Mouse (Mus musculus): ENCODE measurements at regions not wholly inside any gene's neighbourhood (a gene's known extent, or its start where the extent isn't known, plus 50 kb on each side); places are given as distances from the start of the nearest gene placed in this dataset.

DNA sequence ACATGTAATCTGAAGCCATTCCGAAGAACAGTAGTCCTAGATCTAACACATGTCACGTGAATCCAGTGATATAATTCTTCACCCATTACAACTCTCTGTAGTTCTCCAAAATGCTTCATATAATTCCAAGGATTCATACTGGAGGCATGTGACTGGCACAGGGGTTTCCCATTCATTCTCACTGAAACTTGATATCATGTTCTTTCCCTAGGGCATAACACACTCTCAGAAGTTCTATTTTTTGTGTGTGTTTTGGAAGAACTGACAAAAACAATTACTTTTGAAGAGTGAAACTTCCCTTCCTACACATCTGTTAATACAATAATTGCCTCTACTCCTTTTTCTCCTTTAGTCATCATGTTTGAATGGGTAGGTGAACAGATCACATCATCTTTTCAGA, 150.0 kb upstream of the Agr3 start:
- DNase-seq (ENCODE audit: low spot score) (no peak), ATAC-seq (ENCODE audit: insufficient read depth, low read depth) (no peak)
- H3K9ac ChIP-seq (replicated peaks; ENCODE audit: low read depth, low read length), result no peak overlapping the region
- H3K4me2 ChIP-seq (ENCODE audit: low read depth, low read length), result no peak overlapping the region
- H3K27me3 ChIP-seq (ENCODE audit: control insufficient read depth, insufficient read depth, low read length), result no peaks in the 10 kb centered on the region
- H3K4me3 ChIP-seq (ENCODE audit: low read depth, low read length), result no peak overlapping the region
- no peaks in the 10 kb centered on the region for H3K9me3 ChIP-seq (replicated peaks; ENCODE audit: control insufficient read depth, low read length)
- no peak overlapping the region for H3K27ac ChIP-seq (ENCODE audit: low read depth)
- H3K4me1 ChIP-seq (ENCODE audit: control insufficient read depth, insufficient read depth), result peaks cover 8% of the 10 kb centered on the region
- WGBS, result 73% methylated on average over 2 of the region's 2 CpGs
- H3K36me3 ChIP-seq (replicated peaks; ENCODE audit: control insufficient read depth, insufficient read depth, low read length), result no peaks in the 10 kb centered on the region
- no peak for TF ChIP-seq EP300 (IDR thresholded peaks at IDR 0.05; ENCODE audit: low read depth)
- no peak for TF ChIP-seq CTCF (IDR thresholded peaks at IDR 0.05; ENCODE audit: low read depth)

DNA sequence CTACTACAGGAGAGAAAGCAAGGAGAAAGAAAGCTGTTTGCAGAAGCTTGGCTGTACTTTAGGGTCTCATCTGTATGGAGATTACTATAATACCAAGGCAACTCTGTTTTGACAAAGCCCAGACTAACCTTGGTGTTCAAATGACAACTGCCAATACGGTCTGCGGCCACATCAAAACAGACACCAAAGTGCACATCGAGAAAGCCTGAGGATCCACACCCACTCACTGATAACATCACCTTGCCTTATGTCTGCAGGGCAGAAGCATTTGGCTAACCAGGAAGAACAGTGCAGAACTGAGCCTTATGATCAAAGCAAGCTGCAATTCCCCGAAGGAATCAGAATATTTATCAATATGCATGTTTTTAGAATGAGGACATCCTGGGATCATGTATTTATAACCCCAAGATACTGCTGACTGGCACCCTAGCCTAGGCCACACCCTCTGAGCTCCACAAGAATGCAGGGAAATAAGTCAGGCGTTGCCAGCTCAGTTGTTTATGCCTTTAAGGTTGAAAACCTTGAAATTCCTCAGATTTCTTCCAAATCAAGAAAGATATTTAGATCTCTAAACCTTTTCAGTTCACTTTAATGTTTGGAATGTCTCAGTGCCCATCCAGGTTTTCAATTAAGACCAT, 154.9 kb upstream of the Agr3 start:
- Histone ChIP-seq H3K27ac (ENCODE audit: low read depth) (no peak overlapping the region), H3K9me3 (replicated peaks; ENCODE audit: control insufficient read depth, low read length) (no peaks in the 10 kb centered on the region), H3K4me1 (ENCODE audit: control insufficient read depth, insufficient read depth) (peaks cover 10% of the 10 kb centered on the region), H3K4me3 (ENCODE audit: low read depth, low read length) (no peak overlapping the region), H3K9ac (replicated peaks; ENCODE audit: low read depth, low read length) (no peak overlapping the region), H3K4me2 (ENCODE audit: low read depth, low read length) (no peak overlapping the region), H3K36me3 (replicated peaks; ENCODE audit: control insufficient read depth, insufficient read depth, low read length) (no peaks in the 10 kb centered on the region), H3K27me3 (ENCODE audit: control insufficient read depth, insufficient read depth, low read length) (no peaks in the 10 kb centered on the region)
- ATAC-seq (ENCODE audit: insufficient read depth, low read depth) (no peak), DNase-seq (ENCODE audit: low spot score) (no peak)
- TF ChIP-seq CTCF (IDR thresholded peaks at IDR 0.05; ENCODE audit: low read depth), result no peak
- no peak for TF ChIP-seq EP300 (IDR thresholded peaks at IDR 0.05; ENCODE audit: low read depth)
- 41% methylated on average over 5 of the region's 5 CpGs for WGBS

DNA sequence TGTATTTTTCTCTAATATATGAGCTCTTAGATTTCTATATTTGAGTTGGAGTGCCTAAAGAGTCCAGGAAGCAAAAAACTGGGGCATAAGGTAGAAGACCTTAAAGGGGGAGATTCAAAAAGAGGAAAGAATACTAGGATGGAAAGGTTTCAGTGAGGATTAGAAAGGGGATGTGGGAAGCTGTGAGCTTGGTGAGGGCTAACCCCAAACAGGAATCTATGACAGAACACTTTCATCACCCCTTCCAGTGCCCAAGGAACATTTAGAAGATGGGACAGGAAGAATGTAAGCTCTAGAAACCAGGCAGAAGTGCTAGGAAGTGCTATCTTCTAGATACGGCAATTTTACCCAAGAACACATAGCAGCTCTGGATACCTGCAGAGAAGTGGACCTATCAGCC, 166.5 kb upstream of the Agr3 start:
- 0 out of 2 replicates have a peak, but pooled peaks cover under 1% of the 10 kb centered on the region for H3K9me3 ChIP-seq (replicated peaks; ENCODE audit: control insufficient read depth, low read length)
- H3K27ac ChIP-seq (ENCODE audit: low read depth), result no peak overlapping the region
- WGBS, result 66% methylated on average over 1 of the region's 1 CpGs
- no peaks in the 10 kb centered on the region for H3K36me3 ChIP-seq (replicated peaks; ENCODE audit: control insufficient read depth, insufficient read depth, low read length)
- no peak overlapping the region for H3K9ac ChIP-seq (replicated peaks; ENCODE audit: low read depth, low read length)
- no peaks in the 10 kb centered on the region for H3K27me3 ChIP-seq (ENCODE audit: control insufficient read depth, insufficient read depth, low read length)
- no peak for TF ChIP-seq CTCF (IDR thresholded peaks at IDR 0.05; ENCODE audit: low read depth)
- no peak for TF ChIP-seq EP300 (IDR thresholded peaks at IDR 0.05; ENCODE audit: low read depth)
- H3K4me2 ChIP-seq (ENCODE audit: low read depth, low read length), result no peak overlapping the region
- no peaks in the 10 kb centered on the region for H3K4me1 ChIP-seq (ENCODE audit: control insufficient read depth, insufficient read depth)
- no peak overlapping the region for H3K4me3 ChIP-seq (ENCODE audit: low read depth, low read length)
- DNase-seq (ENCODE audit: low spot score) (no peak), ATAC-seq (ENCODE audit: insufficient read depth, low read depth) (no peak)

DNA sequence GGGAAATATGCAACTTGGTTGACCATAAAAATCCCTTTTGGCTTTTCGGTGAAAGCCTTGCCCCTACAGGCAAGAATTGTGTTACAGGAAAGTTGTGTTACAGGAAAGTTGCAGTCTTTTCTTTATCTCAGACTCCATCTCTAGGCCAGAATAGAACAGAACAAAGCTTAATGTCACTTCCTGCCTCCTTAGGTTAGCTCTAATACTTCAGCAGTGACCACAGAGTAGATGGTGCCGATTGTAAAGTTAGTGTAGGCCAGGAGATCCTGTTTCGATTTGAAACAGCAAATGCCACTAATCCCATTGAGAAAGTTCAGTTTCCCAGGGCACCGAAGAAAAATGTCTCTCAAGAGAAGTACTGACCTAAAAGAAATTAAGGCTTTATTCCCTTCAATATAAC, 170.3 kb upstream of the Agr3 start:
- Histone ChIP-seq H3K27me3 (ENCODE audit: control insufficient read depth, insufficient read depth, low read length) (no peaks in the 10 kb centered on the region), H3K9ac (replicated peaks; ENCODE audit: low read depth, low read length) (no peak overlapping the region), H3K36me3 (replicated peaks; ENCODE audit: control insufficient read depth, insufficient read depth, low read length) (no peaks in the 10 kb centered on the region), H3K4me2 (ENCODE audit: low read depth, low read length) (no peak overlapping the region), H3K9me3 (replicated peaks; ENCODE audit: control insufficient read depth, low read length) (peaks cover 6% of the 10 kb centered on the region; the same call in 1 of the 2 replicates), H3K4me3 (ENCODE audit: low read depth, low read length) (no peak overlapping the region), H3K27ac (ENCODE audit: low read depth) (no peak overlapping the region), H3K4me1 (ENCODE audit: control insufficient read depth, insufficient read depth) (no peaks in the 10 kb centered on the region)
- DNase-seq (ENCODE audit: low spot score) (no peak), ATAC-seq (ENCODE audit: insufficient read depth, low read depth) (no peak)
- 80% methylated on average over 4 of the region's 4 CpGs for WGBS
- TF ChIP-seq EP300 (IDR thresholded peaks at IDR 0.05; ENCODE audit: low read depth) (no peak), CTCF (IDR thresholded peaks at IDR 0.05; ENCODE audit: low read depth) (no peak)

DNA sequence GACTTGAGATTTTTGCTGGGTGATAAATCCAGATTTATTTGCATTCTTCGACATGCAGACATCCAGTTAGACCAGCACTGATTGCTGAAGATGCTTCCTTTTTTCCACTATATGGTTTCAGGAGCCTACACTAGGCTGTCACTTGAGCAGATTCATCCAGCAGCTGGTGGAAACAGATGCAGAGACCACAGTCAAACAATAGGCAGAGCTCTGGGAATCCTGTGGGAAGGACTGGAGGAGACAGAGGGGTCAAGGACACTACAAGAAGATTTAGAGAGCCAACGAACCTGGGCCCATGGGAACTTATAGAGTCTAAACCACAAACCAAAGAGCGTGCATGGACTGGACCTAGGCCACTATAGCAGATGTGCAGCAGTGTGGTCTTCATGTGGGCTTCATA, 177.4 kb upstream of the Agr3 start:
- no peak for TF ChIP-seq EP300 (IDR thresholded peaks at IDR 0.05; ENCODE audit: low read depth)
- TF ChIP-seq CTCF (IDR thresholded peaks at IDR 0.05; ENCODE audit: low read depth), result no peak
- Histone ChIP-seq H3K36me3 (replicated peaks; ENCODE audit: control insufficient read depth, insufficient read depth, low read length) (no peaks in the 10 kb centered on the region), H3K4me2 (ENCODE audit: low read depth, low read length) (no peak overlapping the region), H3K4me1 (ENCODE audit: control insufficient read depth, insufficient read depth) (no peaks in the 10 kb centered on the region), H3K9ac (replicated peaks; ENCODE audit: low read depth, low read length) (no peak overlapping the region), H3K27me3 (ENCODE audit: control insufficient read depth, insufficient read depth, low read length) (no peaks in the 10 kb centered on the region), H3K9me3 (replicated peaks; ENCODE audit: control insufficient read depth, low read length) (no peaks in the 10 kb centered on the region), H3K27ac (ENCODE audit: low read depth) (no peak overlapping the region), H3K4me3 (ENCODE audit: low read depth, low read length) (no peak overlapping the region)
- ATAC-seq (ENCODE audit: insufficient read depth, low read depth) (no peak), DNase-seq (ENCODE audit: low spot score) (no peak)
- WGBS, result 71% methylated on average over 3 of the region's 3 CpGs

DNA sequence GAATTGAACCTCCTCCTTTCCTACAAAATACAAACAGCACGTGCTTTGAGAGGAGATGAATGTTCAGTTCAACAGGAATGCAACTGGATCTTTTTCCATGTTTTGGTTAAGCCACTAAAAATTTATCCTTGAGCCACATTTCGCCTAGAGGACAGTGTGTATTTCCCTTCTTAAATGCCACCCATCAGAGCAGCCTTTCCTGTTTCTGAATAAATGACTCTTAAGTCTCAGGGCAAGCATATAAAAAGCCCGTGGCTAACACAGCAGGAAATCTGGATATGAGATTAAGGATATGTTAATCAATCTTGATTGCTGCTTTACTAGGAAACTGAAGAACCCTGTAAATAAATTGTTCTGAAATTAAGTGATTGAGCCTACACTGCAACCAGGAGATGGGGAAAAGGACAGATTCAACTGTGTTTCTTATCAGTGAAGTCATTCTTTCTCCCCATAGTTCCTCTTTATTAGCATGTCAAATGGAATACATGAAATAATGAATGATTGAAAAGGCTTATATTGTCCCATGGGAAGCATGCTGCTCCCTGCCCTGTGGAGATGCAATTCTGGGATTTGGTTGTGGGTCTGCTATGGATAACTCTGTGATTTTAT, 178.6 kb upstream of the Agr3 start:
- 41% methylated on average over 3 of the region's 3 CpGs for WGBS
- no peak overlapping the region for H3K4me3 ChIP-seq (ENCODE audit: low read depth, low read length)
- DNase-seq (ENCODE audit: low spot score) (no peak), ATAC-seq (ENCODE audit: insufficient read depth, low read depth) (peak; percentile 24; the same call in 1 of the 2 replicates)
- H3K9me3 ChIP-seq (replicated peaks; ENCODE audit: control insufficient read depth, low read length), result no peaks in the 10 kb centered on the region
- no peak overlapping the region for H3K4me2 ChIP-seq (ENCODE audit: low read depth, low read length)
- TF ChIP-seq EP300 (IDR thresholded peaks at IDR 0.05; ENCODE audit: low read depth) (peak; percentile 53; the same call in 1 of the 2 replicates), CTCF (IDR thresholded peaks at IDR 0.05; ENCODE audit: low read depth) (no peak)
- H3K9ac ChIP-seq (replicated peaks; ENCODE audit: low read depth, low read length), result no peak overlapping the region
- no peaks in the 10 kb centered on the region for H3K27me3 ChIP-seq (ENCODE audit: control insufficient read depth, insufficient read depth, low read length)
- no peaks in the 10 kb centered on the region for H3K4me1 ChIP-seq (ENCODE audit: control insufficient read depth, insufficient read depth)
- no peak overlapping the region for H3K27ac ChIP-seq (ENCODE audit: low read depth)
- H3K36me3 ChIP-seq (replicated peaks; ENCODE audit: control insufficient read depth, insufficient read depth, low read length), result no peaks in the 10 kb centered on the region

All from heart, postnatal 0 days (tissue).